Mouse (Mus musculus) kidney, adult 2 months (tissue): ENCODE measurements around the gene Ube3b.

Experiments used
- CTCF ChIP-seq: fragments of 200-500 bp; conservative IDR thresholded peaks from 2 replicates; pipeline ENCODE4 v1.5.1; 2011; ENCODE audit warnings: low read depth, mild to moderate bottlenecking, control low read depth, low read length, moderate library complexity, mixed read lengths; ENCODE audit not compliant: insufficient read depth, insufficient read length
- POLR2A ChIP-seq: fragments of 200-500 bp; IDR thresholded peaks from one replicate; pipeline ENCODE4 v1.6.1; 2011; ENCODE audit warnings: low read depth, low read length, control low read depth

GRCm38 (mm10) chr5:114467019-114467418 is 86.6 kb downstream of the Ube3b start:
- TF ChIP-seq CTCF: no peak
- no peak for TF ChIP-seq POLR2A
